Mouse (Mus musculus) hindbrain, embryonic 16.5 days (tissue): ENCODE data around the gene Vti1a. TPM values are rescaled to one million over a fixed set of nuclear protein-coding genes. Genes with fewer than 3 reads are reported as not detected.

Source experiments
- ATAC-seq: fragments of 200-750 bp; cut with Nextera tagmentation; 2 replicates; pipeline ENCODE4 v1.8.0; 2017; ENCODE audit warnings: moderate TSS enrichment, moderate library complexity
- H3K27ac ChIP-seq: fragments of 300-500 bp; sonication (generic); 2 replicates; pipeline ENCODE4 v1.5.1; 2014; ENCODE audit warnings: low read depth, mild to moderate bottlenecking, control low read depth, low read length, moderate library complexity
- H3K27me3 ChIP-seq: fragments of 300-500 bp; sonication (generic); replicated peaks from 2 replicates; pipeline ENCODE4 v1.6.1; 2014; ENCODE audit warnings: low read length; ENCODE audit not compliant: control insufficient read depth, insufficient read depth
- H3K36me3 ChIP-seq: fragments of 300-500 bp; sonication (generic); 2 replicates; pipeline ENCODE4 v1.6.1; 2014; ENCODE audit warnings: mild to moderate bottlenecking, low read length, moderate library complexity, mixed read lengths; ENCODE audit not compliant: control insufficient read depth, insufficient read depth
- H3K4me1 ChIP-seq: fragments of 300-500 bp; sonication (generic); 2 replicates; pipeline ENCODE4 v1.6.1; 2014; ENCODE audit warnings: low read depth, low read length; ENCODE audit not compliant: control insufficient read depth, insufficient read depth
- H3K4me2 ChIP-seq: fragments of 300-500 bp; sonication (generic); 2 replicates; pipeline ENCODE4 v1.6.1; 2014; ENCODE audit warnings: mild to moderate bottlenecking, low read length, control low read depth, moderate library complexity
- H3K4me3 ChIP-seq: fragments of 300-500 bp; sonication (generic); 2 replicates; pipeline ENCODE4 v1.5.1; 2014; ENCODE audit warnings: mild to moderate bottlenecking, low read length, control low read depth, moderate library complexity
- H3K9ac ChIP-seq: fragments of 300-500 bp; sonication (generic); 2 replicates; pipeline ENCODE4 v1.6.1; 2014; ENCODE audit warnings: low read depth, mild to moderate bottlenecking, control low read depth, low read length, moderate library complexity
- H3K9me3 ChIP-seq: fragments of 300-500 bp; sonication (generic); 2 replicates; pipeline ENCODE4 v1.6.1; 2014; ENCODE audit warnings: mild to moderate bottlenecking, low read length, moderate library complexity; ENCODE audit not compliant: control insufficient read depth
- WGBS: fragments of 180-500 bp; shearing (Covaris S2); extraction: QIAGEN DNeasy Blood & Tissue Kit; methylation state at CpG from one replicate; pipeline ENCODE4 v1.1.7; 2014; 5-methylcytosine and 5-hydroxymethylcytosine counted together
- polyA plus RNA-seq: library from polyadenylated mRNA; unstranded; fragments of >200 nt; fragmentation: Nextera tagmentation; extraction: Ambion mirVana; gene quantifications from 2 replicates; pipeline ENCODE4 v1.2.1, GENCODE M21; 2015

Gene Vti1a
- polyA plus RNA-seq, 1 experiment from 2014 or later: 37.1 TPM

DNA sequence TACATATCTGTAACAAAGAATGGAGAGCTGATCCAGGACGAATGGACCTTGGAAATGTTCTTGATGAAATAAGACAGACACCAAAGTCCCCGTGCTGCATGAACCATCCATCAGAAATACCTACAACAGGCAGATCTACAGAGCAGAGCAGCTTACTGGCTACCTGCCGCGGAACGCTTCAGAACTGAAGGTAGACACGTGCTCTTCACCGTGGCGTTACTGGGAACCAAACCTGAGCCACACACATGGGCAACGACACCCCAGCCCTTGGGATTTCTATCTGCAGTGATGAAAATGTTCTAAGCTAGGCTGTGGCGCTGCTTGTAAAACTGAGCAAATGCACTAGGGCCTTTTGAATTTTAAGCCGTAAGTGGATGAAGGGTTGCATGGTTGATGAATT lies 249.0 kb downstream of the Vti1a start:
- peaks cover 6% of the 10 kb centered on the region for H3K4me1 ChIP-seq
- no peaks in the 10 kb centered on the region for H3K27me3 ChIP-seq
- WGBS: 92% methylated on average over 11 of the region's 11 CpGs
- no peak overlapping the region for H3K27ac ChIP-seq
- no peaks in the 10 kb centered on the region for H3K9me3 ChIP-seq
- no peak overlapping the region for H3K4me3 ChIP-seq
- no peaks in the 10 kb centered on the region for H3K36me3 ChIP-seq
- ATAC-seq: no peak
- H3K9ac ChIP-seq: no peak overlapping the region
- no peak overlapping the region for H3K4me2 ChIP-seq

DNA sequence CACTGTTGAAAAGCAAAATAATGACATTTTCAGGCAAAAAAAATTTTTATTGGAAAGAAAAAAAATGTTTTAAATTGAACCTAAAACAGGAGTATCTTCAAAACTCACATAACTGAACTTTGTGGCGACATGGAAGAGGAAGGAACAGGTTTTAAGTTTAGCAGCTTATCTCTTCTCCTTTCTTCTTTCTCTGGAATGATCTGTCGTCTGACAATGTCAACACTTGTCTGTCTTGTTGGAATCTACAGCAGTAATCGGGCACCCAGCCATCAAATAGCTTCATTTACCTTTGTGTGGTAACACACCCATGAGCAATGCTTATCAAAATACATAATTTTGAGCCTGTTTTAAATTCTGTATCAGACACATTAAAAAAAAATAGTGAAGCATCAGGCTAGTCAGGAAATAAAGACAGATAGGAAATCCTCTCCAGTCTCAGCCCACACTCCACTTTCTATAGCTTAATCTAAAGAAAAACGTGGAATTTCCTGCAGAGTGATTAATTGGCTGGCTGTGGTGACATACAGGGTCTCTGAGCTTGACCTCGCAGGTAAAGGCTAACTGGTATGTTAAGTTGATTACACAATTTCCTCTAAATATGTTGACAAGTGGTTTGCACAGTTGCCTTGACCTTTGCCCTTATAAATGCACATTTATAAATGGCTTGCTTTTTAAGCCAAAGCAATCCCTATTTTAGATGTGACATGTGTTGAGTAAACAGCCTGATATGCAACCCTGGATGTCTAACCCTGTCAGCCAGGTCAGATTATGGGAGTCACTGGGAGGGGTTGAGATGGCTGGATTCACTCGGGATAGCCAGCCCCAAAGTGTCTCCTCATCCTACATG lies 249.7 kb downstream of the Vti1a start:
- H3K9me3 ChIP-seq: no peaks in the 10 kb centered on the region
- H3K4me2 ChIP-seq: no peak overlapping the region
- H3K36me3 ChIP-seq: no peaks in the 10 kb centered on the region
- H3K27me3 ChIP-seq: no peaks in the 10 kb centered on the region
- ATAC-seq: no peak
- 75% methylated on average over 6 of the region's 6 CpGs for WGBS
- no peak overlapping the region for H3K27ac ChIP-seq
- no peak overlapping the region for H3K4me3 ChIP-seq
- H3K4me1 ChIP-seq: peaks cover 6% of the 10 kb centered on the region
- H3K9ac ChIP-seq: no peak overlapping the region

DNA sequence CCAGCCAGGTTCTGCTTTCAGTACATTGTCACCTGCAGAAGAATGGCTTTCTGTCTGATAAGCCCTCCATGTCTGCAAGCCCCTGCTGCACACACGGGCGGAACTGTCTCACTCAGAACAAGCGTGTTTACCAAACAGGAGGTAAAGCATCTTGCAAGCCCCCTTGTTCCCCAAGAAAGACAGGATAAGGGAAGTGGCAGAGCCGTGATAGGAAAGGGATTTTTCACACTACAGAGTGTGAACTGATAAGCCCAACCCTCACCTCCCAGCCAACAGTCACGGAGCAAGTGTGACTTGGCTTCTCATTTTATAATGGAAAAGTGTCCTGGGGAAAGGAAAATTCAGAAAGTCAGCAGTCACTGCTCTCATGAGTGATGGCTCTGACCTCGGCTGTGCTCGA lies 253.0 kb downstream of the Vti1a start:
- Histone ChIP-seq H3K4me2 (no peak overlapping the region), H3K9me3 (no peaks in the 10 kb centered on the region), H3K27me3 (no peaks in the 10 kb centered on the region), H3K36me3 (no peaks in the 10 kb centered on the region), H3K27ac (no peak overlapping the region), H3K4me1 (no peaks in the 10 kb centered on the region), H3K4me3 (no peak overlapping the region), H3K9ac (no peak overlapping the region)
- ATAC-seq: no peak
- 88% methylated on average over 7 of the region's 7 CpGs for WGBS

GRCm38 (mm10) chr19:55569894-55570293 lies 253.8 kb downstream of the Vti1a start:
- H3K4me3 ChIP-seq: no peak overlapping the region
- H3K9ac ChIP-seq: no peak overlapping the region
- H3K4me2 ChIP-seq: no peak overlapping the region
- no peaks in the 10 kb centered on the region for H3K9me3 ChIP-seq
- H3K27me3 ChIP-seq: no peaks in the 10 kb centered on the region
- ATAC-seq: no peak
- no peak overlapping the region for H3K27ac ChIP-seq
- no peaks in the 10 kb centered on the region for H3K36me3 ChIP-seq
- H3K4me1 ChIP-seq: no peaks in the 10 kb centered on the region
- WGBS: 87% methylated on average over 12 of the region's 12 CpGs

DNA sequence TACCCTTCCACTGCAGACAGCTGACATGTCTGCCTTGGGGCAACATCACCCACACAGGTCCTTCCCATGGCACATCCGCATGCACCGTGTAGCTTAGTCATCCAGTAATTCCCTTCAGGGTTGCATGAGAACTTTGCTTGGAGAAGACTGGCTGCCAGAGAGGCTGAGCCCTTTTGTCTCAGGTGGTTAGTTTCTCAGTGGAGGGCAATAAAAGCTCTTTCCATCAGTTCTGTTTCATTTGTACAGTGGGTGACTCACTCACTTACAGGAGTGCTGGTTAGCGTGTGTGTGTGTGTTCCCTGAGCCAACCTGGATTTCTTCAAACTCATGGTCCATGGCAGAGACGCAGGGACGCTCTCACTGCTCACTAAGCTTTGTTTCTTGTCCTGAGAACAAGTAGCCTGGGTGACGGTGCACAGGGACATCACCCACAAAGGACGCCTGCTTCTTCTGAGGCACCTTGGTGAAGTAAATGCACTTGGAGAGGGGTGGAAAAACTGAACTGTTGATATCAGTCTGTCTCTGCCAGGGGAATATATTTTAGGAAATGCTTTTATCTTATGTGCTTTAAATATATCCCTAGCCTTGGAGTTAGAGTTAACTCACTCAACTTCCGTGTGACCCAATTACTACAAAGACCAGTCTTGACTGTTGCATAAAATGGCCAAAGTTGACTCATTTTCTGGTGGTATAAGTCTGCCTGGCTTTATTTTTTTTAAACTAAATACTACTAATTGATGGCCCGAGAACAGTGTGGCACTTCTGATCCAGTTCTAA lies 254.6 kb downstream of the Vti1a start:
- no peak for ATAC-seq
- no peak overlapping the region for H3K9ac ChIP-seq
- H3K4me3 ChIP-seq: no peak overlapping the region

GRCm38 (mm10) chr19:55571486-55571885 lies 255.4 kb downstream of the Vti1a start:
- Histone ChIP-seq H3K9me3 (no peaks in the 10 kb centered on the region), H3K9ac (no peak overlapping the region), H3K36me3 (no peaks in the 10 kb centered on the region), H3K27me3 (no peaks in the 10 kb centered on the region), H3K4me3 (no peak overlapping the region), H3K4me1 (no peaks in the 10 kb centered on the region), H3K27ac (no peak overlapping the region), H3K4me2 (no peak overlapping the region)
- ATAC-seq: no peak
- WGBS: 97% methylated on average over 8 of the region's 8 CpGs

More for the DNA sequence above, 254.6 kb downstream of the Vti1a start:
- Histone ChIP-seq H3K36me3 (no peaks in the 10 kb centered on the region), H3K9me3 (no peaks in the 10 kb centered on the region), H3K27me3 (no peaks in the 10 kb centered on the region), H3K4me2 (no peak overlapping the region), H3K27ac (no peak overlapping the region), H3K4me1 (no peaks in the 10 kb centered on the region)
- 92% methylated on average over 9 of the region's 9 CpGs for WGBS

GRCm38 (mm10) chr19:55577306-55578042 lies 261.4 kb downstream of the Vti1a start:
- peak overlapping the region; percentile 33; the same call in 1 of the 2 replicates for H3K9ac ChIP-seq
- 0 out of 2 replicates have a peak overlapping the region, but pooled peaks have one; percentile 14 for H3K27ac ChIP-seq
- no peaks in the 10 kb centered on the region for H3K36me3 ChIP-seq
- WGBS: 69% methylated on average over 25 of the region's 25 CpGs
- no peak overlapping the region for H3K4me3 ChIP-seq
- peaks cover 10% of the 10 kb centered on the region for H3K4me1 ChIP-seq
- no peaks in the 10 kb centered on the region for H3K9me3 ChIP-seq
- peak; percentile 57; the same call in 1 of the 2 replicates for ATAC-seq
- no peaks in the 10 kb centered on the region; the same call in none of the 2 replicates for H3K27me3 ChIP-seq
- no peak overlapping the region for H3K4me2 ChIP-seq

- no peak overlapping the region; the same call in 1 of the 2 replicates for H3K4me2 ChIP-seq
- no peak overlapping the region; the same call in 1 of the 2 replicates for H3K9ac ChIP-seq
- WGBS: 44% methylated on average over 17 of the region's 17 CpGs
These were observed 262.3 kb downstream of the Vti1a start for GRCm38 (mm10) chr19:55578094-55579085.

More at GRCm38 (mm10) chr19:55578094-55579085, 262.3 kb downstream of the Vti1a start:
- H3K9me3 ChIP-seq: no peaks in the 10 kb centered on the region
- no peaks in the 10 kb centered on the region for H3K36me3 ChIP-seq
- peak; percentile 93 for ATAC-seq
- H3K4me1 ChIP-seq: peaks cover 10% of the 10 kb centered on the region
- no peak overlapping the region for H3K4me3 ChIP-seq
- H3K27me3 ChIP-seq: no peaks in the 10 kb centered on the region; the same call in none of the 2 replicates
- peak overlapping the region; percentile 50; the same call in 1 of the 2 replicates for H3K27ac ChIP-seq
